Comparison of ENCODE assay signal across 9 mouse cellular contexts in the genomic region with DNA sequence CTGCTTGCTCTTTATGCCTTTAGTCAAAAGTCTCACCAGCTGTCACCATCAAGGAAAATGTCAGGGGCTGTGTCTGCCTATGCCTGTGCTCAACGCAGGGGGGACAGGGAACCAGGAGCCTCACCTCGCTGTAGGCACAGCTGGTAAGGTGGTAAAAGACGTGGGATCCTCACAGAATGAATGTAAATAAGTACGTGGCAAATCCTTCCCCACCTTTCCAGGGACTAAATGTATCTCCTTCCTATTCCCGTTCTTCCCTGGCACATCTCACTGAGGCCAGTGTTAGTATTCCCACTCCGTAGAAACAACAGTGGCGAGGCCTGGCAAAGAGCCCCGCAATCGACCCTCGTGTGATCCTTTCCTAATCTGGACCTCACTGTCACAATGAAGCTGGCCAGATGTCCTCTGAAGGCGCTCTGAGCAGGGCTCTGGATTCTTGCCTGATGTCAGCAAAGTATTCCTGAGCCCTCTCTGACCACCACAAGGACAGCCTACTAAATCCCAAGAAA.
DNase-seq lines count a peak whose midpoint lies in the region; ATAC-seq and TF ChIP-seq lines count a peak whose summit lies in the region.
"Had no signal": no experiment of that assay in that cellular context is flagged by ENCODE, and none has a peak within 500 bp of the region (broad histone marks: within the 10 kb centered on the region; RNA-seq: fewer than 3 reads in every experiment).

No protein-coding gene starts in this region.

- H3K27me3 ChIP-seq in kidney, adult 2 months (replicated peaks; ENCODE audit: control insufficient read depth, insufficient read depth, low read length) = no peaks in the 10 kb centered on the region; the same call in 1 of the 2 replicates
- no peaks in the 10 kb centered on the region for H3K27me3 ChIP-seq in kidney, embryonic 15.5 days
- H3K27me3 ChIP-seq: embryonic facial prominence, embryonic 12.5 days had no signal

- no peak for ATAC-seq in kidney, embryonic 15.5 days (replicated peaks; ENCODE audit: low FRiP score)
- no peak for ATAC-seq in inflammation-experienced regulatory T-cells, adult 6 months
- ATAC-seq in megakaryocyte progenitor cell, adult 5-6 weeks (replicated peaks; ENCODE audit: poor library complexity) = no peak

- no peaks in the 10 kb centered on the region for H3K9me3 ChIP-seq in kidney, embryonic 15.5 days (replicated peaks)
- H3K9me3 ChIP-seq: embryonic facial prominence, embryonic 12.5 days had no signal

- WGBS in kidney, adult 2 months = 34% methylated on average over 11 of the region's 11 CpGs
- 29% methylated on average over 11 of the region's 11 CpGs for WGBS in kidney, embryonic 15.5 days

- H3K36me3 ChIP-seq in kidney, adult 2 months (ENCODE audit: control insufficient read depth, insufficient read depth, low read length) = no peaks in the 10 kb centered on the region
- no peaks in the 10 kb centered on the region for H3K36me3 ChIP-seq in kidney, embryonic 15.5 days
- H3K36me3 ChIP-seq: embryonic facial prominence, embryonic 12.5 days had no signal

- no peak for TF ChIP-seq CTCF in kidney, adult 2 months (conservative IDR thresholded peaks at IDR 0.05; ENCODE audit: insufficient read depth, insufficient read length, low read depth, low read length)

- H3K4me3 ChIP-seq in kidney, adult 2 months (ENCODE audit: insufficient read depth, low read depth, low read length) = no peak overlapping the region
- H3K4me3 ChIP-seq in kidney, embryonic 15.5 days (replicated peaks) = no peak overlapping the region
- H3K4me3 ChIP-seq: embryonic facial prominence, embryonic 12.5 days had no signal

- no peak overlapping the region for H3K27ac ChIP-seq in kidney, adult 2 months (ENCODE audit: insufficient read depth, low read depth, low read length)
- H3K27ac ChIP-seq in kidney, embryonic 15.5 days = no peak overlapping the region
- H3K27ac ChIP-seq: embryonic facial prominence, embryonic 12.5 days had no signal

- no peak overlapping the region for H3K4me2 ChIP-seq in kidney, embryonic 15.5 days
- H3K4me2 ChIP-seq: embryonic facial prominence, embryonic 12.5 days had no signal

- H3K4me1 ChIP-seq in kidney, adult 2 months (ENCODE audit: control insufficient read depth, insufficient read depth, low read length) = no peaks in the 10 kb centered on the region
- 0 out of 2 replicates have a peak, but pooled peaks cover 6% of the 10 kb centered on the region for H3K4me1 ChIP-seq in kidney, embryonic 15.5 days
- H3K4me1 ChIP-seq: embryonic facial prominence, embryonic 12.5 days had no signal

- no peak for TF ChIP-seq POLR2A in kidney, adult 2 months (IDR thresholded peaks at IDR 0.05; ENCODE audit: low read depth, low read length)

- no peak overlapping the region for H3K9ac ChIP-seq in kidney, embryonic 15.5 days
- H3K9ac ChIP-seq: embryonic facial prominence, embryonic 12.5 days had no signal

- peak; percentile 38 for DNase-seq in kidney, adult 2 months
- peak; percentile 29 for DNase-seq in heart, adult 8-10 months (ENCODE audit: low spot score)
- DNase-seq in heart, postnatal 4 days = peak; percentile 78
- DNase-seq in lung, postnatal 36 days = peak; percentile 43
- DNase-seq in T-cell, adult 2 months (ENCODE audit: low spot score) = no peak
